Mouse (Mus musculus) thymus, adult 2 months (tissue): ENCODE measurements around the gene Ntn1.

ENCODE experiments used
- CTCF ChIP-seq: fragments of 200-500 bp; IDR thresholded peaks from 2 replicates; pipeline ENCODE4 v1.5.1; 2012; ENCODE audit warnings: mild to moderate bottlenecking, control low read depth, low read length, moderate library complexity, borderline replicate concordance; ENCODE audit not compliant: control insufficient read depth, poor library complexity, insufficient read depth; ENCODE audit errors: extremely low read depth
- POLR2A ChIP-seq: fragments of 200-500 bp; IDR thresholded peaks from 2 replicates; pipeline ENCODE4 v1.6.1; 2012; ENCODE audit warnings: mild to moderate bottlenecking, low read length, control low read depth, moderate library complexity; ENCODE audit not compliant: control insufficient read depth, poor library complexity, insufficient read depth; ENCODE audit errors: extremely low read depth

DNA sequence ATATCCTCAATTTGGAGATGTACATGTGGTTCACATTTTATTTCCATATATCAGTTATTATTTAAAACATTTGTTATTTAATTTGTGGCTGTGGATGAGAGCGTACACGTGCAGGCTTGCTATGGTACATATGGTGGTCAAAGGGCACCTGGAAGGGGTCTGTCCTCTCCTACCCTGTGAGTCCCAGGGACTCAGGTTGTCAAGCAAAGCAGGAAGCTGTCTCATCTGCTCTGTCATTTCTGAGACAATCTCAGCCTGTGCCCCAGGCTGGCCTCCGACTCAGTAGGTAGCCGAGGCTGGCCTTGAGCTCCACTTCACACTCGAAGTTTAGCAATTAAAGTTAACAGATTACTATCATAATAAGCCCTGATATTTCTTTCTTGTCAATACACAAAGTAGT is 32.9 kb upstream of the Ntn1 start:
- TF ChIP-seq CTCF (no peak), POLR2A (no peak)
